Mouse (Mus musculus) hindbrain, postnatal 0 days (tissue): ENCODE data around the gene Mia2. TPM values are rescaled to one million over a fixed set of nuclear protein-coding genes. Genes with fewer than 3 reads are reported as not detected.

Experiments used
- ATAC-seq: fragments of 200-750 bp; cut with Nextera tagmentation; 2 replicates; pipeline ENCODE4 v1.8.0; 2017; ENCODE audit warnings: mild to moderate bottlenecking, moderate TSS enrichment, moderate library complexity
- DNase-seq: peaks from one replicate; pipeline ENCODE4 v3.0.0-alpha.2; 2015; ENCODE audit warnings: low spot score
- H3K27ac ChIP-seq: fragments of 300-500 bp; sonication (generic); 2 replicates; pipeline ENCODE4 v1.5.1; 2014; ENCODE audit warnings: mild to moderate bottlenecking
- H3K27me3 ChIP-seq: fragments of 300-500 bp; sonication (generic); 2 replicates; pipeline ENCODE4 v1.6.1; 2014; ENCODE audit warnings: low read length, mixed read lengths; ENCODE audit not compliant: insufficient read depth
- H3K36me3 ChIP-seq: fragments of 300-500 bp; sonication (generic); 2 replicates; pipeline ENCODE4 v1.6.1; 2014; ENCODE audit warnings: low read length, mixed read lengths; ENCODE audit not compliant: insufficient read depth
- H3K4me1 ChIP-seq: fragments of 300-500 bp; sonication (generic); 2 replicates; pipeline ENCODE4 v1.6.1; 2014; ENCODE audit warnings: antibody characterized with exemption, low read length, mixed read lengths; ENCODE audit not compliant: insufficient read depth
- H3K4me2 ChIP-seq: fragments of 300-500 bp; sonication (generic); 2 replicates; pipeline ENCODE4 v1.6.1; 2014; ENCODE audit warnings: low read depth, mild to moderate bottlenecking, low read length, moderate library complexity, mixed read lengths
- H3K4me3 ChIP-seq: fragments of 300-500 bp; sonication (generic); 2 replicates; pipeline ENCODE4 v1.5.1; 2014; ENCODE audit warnings: low read length
- H3K9ac ChIP-seq: fragments of 300-500 bp; sonication (generic); replicated peaks from 2 replicates; pipeline ENCODE4 v1.6.1; 2014; ENCODE audit warnings: mild to moderate bottlenecking, low read length, moderate library complexity, mixed read lengths
- H3K9me3 ChIP-seq: fragments of 300-500 bp; sonication (generic); 2 replicates; pipeline ENCODE4 v1.6.1; 2016; ENCODE audit warnings: low read length, mixed read lengths
- CTCF ChIP-seq: IDR thresholded peaks from 2 replicates; pipeline ENCODE4 v1.5.1; 2016; ENCODE audit warnings: antibody characterized with exemption, control low read depth, low read depth
- WGBS: fragments of 180-500 bp; shearing (Covaris S2); extraction: QIAGEN DNeasy Blood & Tissue Kit; methylation state at CpG from one replicate; pipeline ENCODE4 v1.1.7; 2014; 5-methylcytosine and 5-hydroxymethylcytosine counted together
- polyA plus RNA-seq: library from polyadenylated mRNA; unstranded; fragments of >200 nt; fragmentation: Nextera tagmentation; extraction: Ambion mirVana; gene quantifications from 2 replicates; pipeline ENCODE4 v1.2.1, GENCODE M21; 2015
- total RNA-seq: library from RNA; depleted of rRNA; stranded (reverse); fragments of >200 nt; gene quantifications from 2 replicates; pipeline ENCODE4 v1.2.3, GENCODE M21; 2014

Gene Mia2
- total and polyA plus RNA-seq, 2 experiments from 2014 or later: 24.9 to 38.2 TPM

DNA sequence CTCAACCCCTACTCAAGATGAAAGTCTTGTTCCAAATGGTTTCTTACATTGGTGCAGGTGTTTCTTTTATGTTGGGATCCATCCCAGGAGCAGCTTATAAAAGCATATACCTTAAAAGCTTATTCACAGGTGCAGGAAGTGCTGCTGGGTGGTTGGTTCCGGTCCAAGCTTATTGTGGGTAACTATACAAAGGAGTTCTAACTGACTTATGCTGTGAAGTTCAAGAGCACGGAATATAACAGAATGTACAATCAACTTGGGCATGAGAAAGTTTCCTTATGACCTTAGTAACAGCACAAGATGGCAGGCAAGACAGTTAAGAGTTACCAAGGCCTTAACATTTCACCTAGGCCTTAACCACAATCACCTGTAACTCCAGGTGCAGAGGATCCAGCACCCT lies 29.8 kb downstream of the Mia2 start:
- no peak for ATAC-seq
- H3K9me3 ChIP-seq: no peaks in the 10 kb centered on the region
- 82% methylated on average over 2 of the region's 2 CpGs for WGBS

DNA sequence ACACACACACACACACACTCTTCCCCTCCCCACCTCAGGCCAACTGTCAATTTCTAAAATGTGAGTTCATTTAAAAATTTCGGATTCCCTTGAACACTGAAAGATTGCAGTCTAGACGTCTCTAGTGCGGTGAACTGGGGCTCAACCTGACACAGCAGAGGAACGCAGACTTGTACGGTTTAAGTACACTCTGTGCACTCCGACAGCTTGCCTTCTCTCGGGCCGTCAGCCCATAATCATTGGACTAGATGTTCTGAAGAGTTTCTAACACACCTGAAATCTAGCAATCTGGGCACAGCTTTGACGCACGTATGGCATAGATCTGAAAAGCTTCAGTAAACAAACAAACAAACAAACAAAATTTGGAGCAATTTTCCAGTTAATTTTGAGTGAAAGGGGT lies 32.9 kb downstream of the Mia2 start:
- no peaks in the 10 kb centered on the region for H3K27me3 ChIP-seq
- no peak overlapping the region for H3K9ac ChIP-seq
- TF ChIP-seq CTCF: no peak
- no peak overlapping the region for H3K27ac ChIP-seq
- H3K36me3 ChIP-seq: no peaks in the 10 kb centered on the region
- H3K4me3 ChIP-seq: no peak overlapping the region
- 83% methylated on average over 10 of the region's 10 CpGs for WGBS
- ATAC-seq (no peak), DNase-seq (no peak)
- peaks cover 9% of the 10 kb centered on the region for H3K4me1 ChIP-seq
- H3K9me3 ChIP-seq: no peaks in the 10 kb centered on the region
- H3K4me2 ChIP-seq: no peak overlapping the region

More for the DNA sequence above, 29.8 kb downstream of the Mia2 start:
- no peak for TF ChIP-seq CTCF
- no peak overlapping the region for H3K4me3 ChIP-seq
- no peak overlapping the region for H3K27ac ChIP-seq
- H3K36me3 ChIP-seq: no peaks in the 10 kb centered on the region
- H3K9ac ChIP-seq: no peak overlapping the region
- DNase-seq: no peak
- 0 out of 2 replicates have a peak, but pooled peaks cover 3% of the 10 kb centered on the region for H3K4me1 ChIP-seq
- no peak overlapping the region for H3K4me2 ChIP-seq
- H3K27me3 ChIP-seq: no peaks in the 10 kb centered on the region

DNA sequence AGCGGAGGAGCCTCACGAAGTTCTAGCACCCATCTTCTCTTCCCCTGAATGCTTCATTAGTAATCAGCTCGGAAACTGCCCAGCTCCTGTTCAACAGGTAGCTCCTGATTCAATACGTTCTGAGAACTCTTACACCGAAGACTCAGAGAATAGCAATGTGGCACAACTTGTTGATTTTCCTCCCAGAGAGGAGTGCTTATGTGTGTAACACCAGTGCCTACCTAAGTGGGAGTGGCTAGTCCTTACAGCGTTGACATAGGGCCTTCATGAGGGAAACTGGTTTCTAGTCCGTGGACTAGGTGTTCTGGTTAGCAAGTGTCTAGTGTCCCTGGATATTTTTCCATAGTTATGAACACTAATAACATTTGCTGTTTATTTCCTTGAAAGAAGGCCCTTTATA lies 33.4 kb downstream of the Mia2 start:
- Histone ChIP-seq H3K9ac (no peak overlapping the region), H3K4me2 (peak overlapping the region; percentile 86), H3K9me3 (no peaks in the 10 kb centered on the region), H3K27ac (no peak overlapping the region), H3K4me3 (peak overlapping the region; percentile 89; the same call in 1 of the 2 replicates), H3K4me1 (peaks cover 9% of the 10 kb centered on the region), H3K36me3 (no peaks in the 10 kb centered on the region), H3K27me3 (no peaks in the 10 kb centered on the region)
- WGBS: 50% methylated on average over 7 of the region's 7 CpGs
- TF ChIP-seq CTCF: no peak
- ATAC-seq (no peak), DNase-seq (peak; percentile 8)

DNA sequence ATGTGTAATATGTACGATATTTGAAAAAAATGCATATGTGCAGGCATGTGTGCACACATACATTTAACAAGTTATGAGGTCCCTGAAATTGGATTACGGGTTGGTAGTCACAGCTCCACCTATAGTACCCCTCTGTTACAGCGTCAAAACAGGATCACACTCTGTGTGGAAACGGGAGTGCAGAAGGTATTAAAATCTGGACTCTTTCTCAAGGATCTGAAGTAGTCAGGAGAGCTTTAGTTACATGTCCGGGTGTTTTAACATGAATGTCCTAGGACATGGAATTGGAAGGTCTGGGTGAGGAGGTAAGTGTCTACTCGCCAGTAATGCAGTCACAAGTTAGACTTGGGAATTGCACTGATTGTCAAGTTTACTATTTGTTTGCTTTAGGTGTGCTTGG lies 34.0 kb downstream of the Mia2 start:
- WGBS: 8% methylated on average over 6 of the region's 6 CpGs
- no peak for ATAC-seq
- Histone ChIP-seq H3K9ac (no peak overlapping the region), H3K36me3 (no peaks in the 10 kb centered on the region), H3K27ac (no peak overlapping the region), H3K4me3 (peak overlapping the region; percentile 89), H3K4me1 (peaks cover 9% of the 10 kb centered on the region), H3K4me2 (peak overlapping the region; percentile 86), H3K27me3 (no peaks in the 10 kb centered on the region), H3K9me3 (no peaks in the 10 kb centered on the region)
- peak; percentile 77 for DNase-seq
- TF ChIP-seq CTCF: peak; percentile 53

DNA sequence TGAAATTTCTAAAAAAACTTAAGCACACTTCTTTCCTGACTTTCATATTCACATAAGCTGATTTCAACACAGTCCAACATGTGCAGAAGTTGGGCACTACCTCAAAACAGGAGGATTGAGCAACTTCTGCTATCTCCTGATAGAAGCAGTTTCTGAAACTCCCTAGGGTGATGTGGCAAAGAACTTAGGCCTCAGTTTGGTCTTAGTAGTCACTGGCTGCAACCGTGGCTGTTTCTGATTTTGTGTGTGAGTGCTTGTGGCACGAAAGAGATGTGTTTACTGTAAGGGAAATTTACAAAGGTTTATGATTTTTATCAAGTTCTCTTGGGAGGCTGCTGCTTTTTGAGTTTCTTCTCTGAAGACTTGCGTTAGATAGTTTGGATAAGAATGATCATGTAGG lies 34.6 kb downstream of the Mia2 start:
- H3K4me2 ChIP-seq: peak overlapping the region; percentile 86
- H3K4me3 ChIP-seq: peak overlapping the region; percentile 89
- peaks cover 9% of the 10 kb centered on the region for H3K4me1 ChIP-seq
- no peaks in the 10 kb centered on the region for H3K9me3 ChIP-seq
- 5% methylated on average over 3 of the region's 3 CpGs for WGBS
- no peak for TF ChIP-seq CTCF
- H3K36me3 ChIP-seq: no peaks in the 10 kb centered on the region
- ATAC-seq: no peak
- H3K9ac ChIP-seq: peak overlapping the region; percentile 85; the same call in 1 of the 2 replicates
- peak; percentile 22 for DNase-seq
- H3K27me3 ChIP-seq: no peaks in the 10 kb centered on the region
- H3K27ac ChIP-seq: peak overlapping the region; percentile 92; the same call in 1 of the 2 replicates

DNA sequence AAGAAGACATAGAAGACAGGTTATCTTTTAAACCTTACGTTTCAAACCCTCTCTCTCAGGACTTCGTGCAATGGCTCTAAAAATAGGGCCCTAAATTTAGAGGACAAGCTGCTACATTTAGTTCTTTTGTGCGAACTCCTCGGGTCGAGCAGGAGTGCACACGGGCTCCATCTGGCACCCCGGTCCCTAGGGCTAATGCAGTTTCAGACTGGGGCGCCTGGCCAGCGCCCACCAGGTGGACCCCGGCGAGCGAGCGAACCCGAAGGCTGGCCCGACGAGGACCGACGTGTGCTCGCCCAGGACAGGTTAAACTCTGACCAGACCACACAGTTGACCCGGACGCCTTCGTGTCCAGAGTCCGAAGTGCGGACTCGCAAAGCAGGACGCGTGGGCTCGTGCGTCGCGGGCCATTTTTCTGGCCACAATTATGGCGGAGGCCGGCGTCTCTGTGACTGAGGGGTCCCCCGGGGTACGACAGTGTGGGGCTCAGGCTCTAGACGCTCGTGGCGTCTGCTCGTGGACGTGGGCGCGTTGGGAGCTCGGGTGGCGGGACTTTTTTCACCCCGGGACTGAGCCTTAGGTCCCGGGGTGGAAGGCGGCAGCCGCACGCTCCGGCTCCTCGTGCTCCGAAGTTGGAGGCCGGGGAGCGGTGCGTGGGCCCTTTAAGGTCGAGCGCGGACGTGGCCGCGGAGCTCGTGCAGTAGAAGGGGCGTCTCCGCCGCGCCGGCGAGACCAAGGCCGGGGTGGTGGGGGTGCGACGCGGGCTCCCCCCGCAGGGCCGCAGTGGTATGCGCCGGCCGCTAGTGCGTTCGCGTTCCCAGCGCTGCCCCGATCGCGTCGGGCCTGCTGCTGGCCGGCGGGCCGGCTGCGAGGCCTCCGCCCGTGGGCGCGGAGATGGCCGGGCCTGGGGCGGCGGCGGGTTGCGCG lies 35.3 kb downstream of the Mia2 start:
- H3K9ac ChIP-seq: peak overlapping the region; percentile 85
- no peaks in the 10 kb centered on the region for H3K27me3 ChIP-seq
- WGBS: under 1% methylated on average over 100 of the region's 100 CpGs
- peaks cover 9% of the 10 kb centered on the region for H3K4me1 ChIP-seq
- H3K27ac ChIP-seq: peak overlapping the region; percentile 92
- DNase-seq (peak; percentile 96), ATAC-seq (peak; percentile 98)
- no peak; the same call in 1 of the 2 replicates for TF ChIP-seq CTCF
- peak overlapping the region; percentile 89 for H3K4me3 ChIP-seq
- peak overlapping the region; percentile 86 for H3K4me2 ChIP-seq
- no peaks in the 10 kb centered on the region for H3K36me3 ChIP-seq
- no peaks in the 10 kb centered on the region for H3K9me3 ChIP-seq

DNA sequence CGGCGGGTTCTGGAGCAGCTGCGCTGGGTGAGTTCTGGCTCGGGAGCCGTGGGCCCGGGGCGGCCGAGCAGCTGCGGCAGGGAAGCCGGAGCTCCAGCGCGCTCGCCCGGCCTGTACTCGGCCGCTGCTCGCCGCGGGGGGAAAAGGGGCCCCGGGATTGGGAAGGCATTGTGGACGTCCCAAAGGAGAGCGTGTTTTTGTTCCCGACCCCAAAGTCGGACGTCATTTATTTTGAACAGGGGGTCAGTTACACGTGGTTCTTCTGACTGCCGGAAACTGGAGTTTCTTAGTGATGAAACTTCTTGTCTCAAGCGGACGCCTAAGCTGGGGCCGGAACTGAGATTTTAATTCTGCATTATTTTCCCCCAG lies 36.0 kb downstream of the Mia2 start:
- peak overlapping the region; percentile 85 for H3K9ac ChIP-seq
- WGBS: 2% methylated on average over 30 of the region's 30 CpGs
- H3K27ac ChIP-seq: peak overlapping the region; percentile 92
- DNase-seq (peak; percentile 74), ATAC-seq (peak; percentile 78)
- peak overlapping the region; percentile 86 for H3K4me2 ChIP-seq
- no peaks in the 10 kb centered on the region for H3K9me3 ChIP-seq
- H3K4me3 ChIP-seq: peak overlapping the region; percentile 89
- no peak for TF ChIP-seq CTCF
- peaks cover 9% of the 10 kb centered on the region for H3K4me1 ChIP-seq
- no peaks in the 10 kb centered on the region for H3K27me3 ChIP-seq
- H3K36me3 ChIP-seq: no peaks in the 10 kb centered on the region
